27 mouse cellular contexts compared by ENCODE assay signal in the genomic region with DNA sequence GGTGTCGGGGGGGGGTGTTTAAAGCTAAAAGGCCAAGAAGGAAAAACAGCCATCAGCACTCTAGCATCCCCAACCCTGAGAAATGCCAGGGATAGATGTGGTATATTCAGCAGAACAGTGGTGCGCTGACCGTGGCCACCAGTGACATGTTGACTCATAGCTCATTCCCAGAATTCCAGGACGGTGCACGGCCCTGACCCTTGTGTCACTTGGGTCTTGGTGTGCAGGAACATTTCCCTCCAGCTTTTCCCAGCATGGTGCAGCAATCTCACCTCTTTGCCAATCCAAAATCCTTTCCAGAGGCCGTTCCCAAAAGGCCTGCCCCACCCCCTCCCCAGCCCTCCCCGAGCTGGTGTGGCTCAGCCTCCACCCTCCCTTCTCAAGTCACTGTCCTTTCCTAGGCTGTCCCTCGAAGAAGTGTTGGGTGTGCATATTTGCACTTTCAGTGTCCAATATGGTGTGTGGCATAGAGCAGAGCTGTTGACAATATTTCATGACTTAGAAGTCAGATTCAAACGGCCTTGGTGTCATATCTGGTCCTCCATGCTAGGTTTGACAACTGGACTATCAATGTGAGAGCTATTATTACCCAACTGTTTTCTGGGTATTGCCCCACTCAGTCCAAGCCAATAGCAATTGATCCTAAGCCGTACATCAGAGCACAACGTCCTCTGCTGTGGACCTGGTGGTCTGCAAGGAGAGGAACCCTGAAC. TPM values are rescaled to one million over a fixed set of nuclear protein-coding genes. Genes with fewer than 3 reads are reported as not detected.
DNase-seq lines count a peak whose midpoint lies in the region; ATAC-seq and TF ChIP-seq lines count a peak whose summit lies in the region.
"Had no signal": no experiment of that assay in that cellular context is flagged by ENCODE, and none has a peak within 500 bp of the region (broad histone marks: within the 10 kb centered on the region; RNA-seq: fewer than 3 reads in every experiment).

No protein-coding gene starts in this region.

- peaks cover 18% of the 10 kb centered on the region for H3K4me1 ChIP-seq in liver, adult 2 months (ENCODE audit: control insufficient read depth, insufficient read depth, low read length)
- H3K4me1 ChIP-seq in liver, embryonic 11.5 days (replicated peaks; ENCODE audit: control insufficient read depth, insufficient read depth, low read length), result 0 out of 2 replicates have a peak, but pooled peaks cover 2% of the 10 kb centered on the region
- no peaks in the 10 kb centered on the region for H3K4me1 ChIP-seq in stomach, postnatal 0 days (replicated peaks; ENCODE audit: control insufficient read depth, insufficient read depth)
- H3K4me1 ChIP-seq: midbrain, embryonic 15.5 days had no signal

- TF ChIP-seq EP300 in stomach, postnatal 0 days (optimal IDR thresholded peaks at IDR 0.05), result no peak

- H3K9ac ChIP-seq in liver, adult 2 months (ENCODE audit: low read depth, low read length), result peak overlapping the region; percentile 22; the same call in 1 of the 2 replicates
- H3K9ac ChIP-seq in liver, embryonic 11.5 days (ENCODE audit: low read depth, low read length), result no peak overlapping the region
- H3K9ac ChIP-seq in stomach, postnatal 0 days (ENCODE audit: low read length), result no peak overlapping the region
- H3K9ac ChIP-seq: forebrain, embryonic 12.5 days; liver, embryonic 13.5 days; midbrain, embryonic 15.5 days had no signal

- H3K4me3 ChIP-seq in liver, adult 2 months (ENCODE audit: insufficient read depth, low read depth, low read length), result no peak overlapping the region
- H3K4me3 ChIP-seq in liver, embryonic 11.5 days (ENCODE audit: low read depth, low read length), result no peak overlapping the region
- no peak overlapping the region for H3K4me3 ChIP-seq in stomach, postnatal 0 days (ENCODE audit: low read depth, low read length)
- H3K4me3 ChIP-seq: forebrain, embryonic 12.5 days; heart, adult 2 months; layer of hippocampus, adult 2 months; left cerebral cortex, adult 2 months; liver, embryonic 13.5 days; megakaryocyte, embryonic 14.5 days; midbrain, embryonic 15.5 days had no signal

- no peaks in the 10 kb centered on the region for H3K36me3 ChIP-seq in liver, adult 2 months (ENCODE audit: control insufficient read depth, insufficient read depth, low read length)
- H3K36me3 ChIP-seq in liver, embryonic 11.5 days (ENCODE audit: control insufficient read depth, insufficient read depth, low read length), result peaks cover under 1% of the 10 kb centered on the region; the same call in 1 of the 2 replicates
- no peaks in the 10 kb centered on the region for H3K36me3 ChIP-seq in stomach, postnatal 0 days (ENCODE audit: control insufficient read depth, insufficient read depth, low read length)
- H3K36me3 ChIP-seq: liver, embryonic 13.5 days; midbrain, embryonic 15.5 days had no signal

- H3K79me2 ChIP-seq in liver, adult 2 months (ENCODE audit: control insufficient read depth, insufficient read depth, low read length), result no peaks in the 10 kb centered on the region

- H3K27me3 ChIP-seq in liver, adult 2 months (ENCODE audit: control insufficient read depth, insufficient read depth, low read length), result no peaks in the 10 kb centered on the region
- no peaks in the 10 kb centered on the region for H3K27me3 ChIP-seq in liver, embryonic 11.5 days (replicated peaks; ENCODE audit: control insufficient read depth, insufficient read depth, low read length)
- H3K27me3 ChIP-seq in stomach, postnatal 0 days (ENCODE audit: control insufficient read depth, insufficient read depth, low read length), result no peaks in the 10 kb centered on the region
- H3K27me3 ChIP-seq: liver, embryonic 13.5 days; midbrain, embryonic 15.5 days had no signal

- peak; percentile 89 for DNase-seq in liver, adult 2 months (ENCODE audit: extremely low read depth, low read depth, low spot score)
- DNase-seq in liver, embryonic 11.5 days (ENCODE audit: low spot score), result no peak
- peak; percentile 56 for DNase-seq in 3134 (ENCODE audit: extremely low read depth, insufficient read length, low spot score)
- DNase-seq in Muller cell, postnatal 12 days (ENCODE audit: inconsistent ontology term), result peak; percentile 73
- DNase-seq in adrenal gland, postnatal 14 days, result peak; percentile 73
- no peak for DNase-seq in stomach, postnatal 0 days (ENCODE audit: low spot score)
- no peak for DNase-seq in frontal cortex, adult 2 months (ENCODE audit: extremely low spot score in 1 of 2, low spot score in 1 of 2)
- no peak for DNase-seq in retina, embryonic 14.5 days (ENCODE audit: low spot score)
- DNase-seq: cerebellum, adult 2 months; cerebellum, postnatal 36 days; gastrocnemius, postnatal 14 days; heart, adult 2 months; heart, postnatal 4 days; kidney, adult 11 months; kidney, postnatal 10 days; left cerebral cortex, postnatal 4 days; liver, embryonic 13.5 days; spleen, adult 18-20 months; thymus, adult 18-20 months; thymus, postnatal 4 days had no signal

- WGBS in liver, adult 2 months, result 18% methylated on average over 11 of the region's 11 CpGs
- 67% methylated on average over 10 of the region's 11 CpGs for WGBS in liver, embryonic 11.5 days
- 52% methylated on average over 11 of the region's 11 CpGs for WGBS in stomach, postnatal 0 days

- no peak for TF ChIP-seq CTCF in liver, adult 2 months (IDR thresholded peaks at IDR 0.05; ENCODE audit: low read depth, low read length)
- TF ChIP-seq CTCF in stomach, postnatal 0 days (IDR thresholded peaks at IDR 0.05; ENCODE audit: low read depth), result no peak

- no peaks in the 10 kb centered on the region for H3K9me3 ChIP-seq in liver, embryonic 11.5 days (ENCODE audit: control insufficient read depth, low read length)
- H3K9me3 ChIP-seq in stomach, postnatal 0 days (ENCODE audit: control insufficient read depth, low read length), result no peaks in the 10 kb centered on the region
- H3K9me3 ChIP-seq: forebrain, embryonic 12.5 days; liver, embryonic 13.5 days; megakaryocyte, embryonic 14.5 days; midbrain, embryonic 15.5 days had no signal

- no peak for TF ChIP-seq POLR2A in liver, adult 2 months (IDR thresholded peaks at IDR 0.05; ENCODE audit: extremely low read depth, insufficient read depth, low read length)

- no peak overlapping the region for H3K4me2 ChIP-seq in liver, embryonic 11.5 days
- H3K4me2 ChIP-seq in stomach, postnatal 0 days (replicated peaks; ENCODE audit: low read depth), result no peak overlapping the region
- H3K4me2 ChIP-seq: forebrain, embryonic 12.5 days; liver, embryonic 13.5 days; midbrain, embryonic 15.5 days had no signal

- peak overlapping the region; percentile 87 for H3K27ac ChIP-seq in liver, adult 2 months (replicated peaks; ENCODE audit: insufficient read depth, low read depth, low read length)
- no peak overlapping the region for H3K27ac ChIP-seq in liver, embryonic 11.5 days (ENCODE audit: low read depth, low read length)
- H3K27ac ChIP-seq in stomach, postnatal 0 days (replicated peaks), result no peak overlapping the region
- H3K27ac ChIP-seq: forebrain, embryonic 12.5 days; heart, adult 2 months; layer of hippocampus, adult 2 months; left cerebral cortex, adult 2 months; liver, embryonic 13.5 days; midbrain, embryonic 15.5 days had no signal

- ATAC-seq in liver, embryonic 11.5 days (replicated peaks; ENCODE audit: low FRiP score), result no peak
- no peak for ATAC-seq in stomach, postnatal 0 days (ENCODE audit: low FRiP score, low TSS enrichment)
- ATAC-seq: CD4-positive, CD25-positive, alpha-beta regulatory T cell, adult 4 months; hindbrain, embryonic 16.5 days; midbrain, embryonic 15.5 days had no signal

RNA-seq across cellular contexts. Expression of a gene that starts 53.2 kb away (rescaled TPM):
- 10.9 and 11.7 TPM in 2 replicates for total RNA-seq in liver, adult 2 months (2014; rRNA removed)
- 9.4 and 9.5 TPM in 2 replicates for polyA plus RNA-seq in liver, adult 2 months (2012; rRNA removed)
- 54.1 and 57.6 TPM in 2 replicates for polyA plus RNA-seq in liver, embryonic 11.5 days (2014; fragmentation: Nextera tagmentation; extraction: Ambion mirVana)
- total RNA-seq in adrenal gland, postnatal 14 days (2021), result 28.0 and 30.1 TPM in 2 replicates
- 15.1 and 15.8 TPM in 2 replicates for polyA plus RNA-seq in stomach, postnatal 0 days (2015; fragmentation: Nextera tagmentation; extraction: Ambion mirVana)
- 43.5 and 44.2 TPM in 2 replicates for polyA plus RNA-seq in frontal cortex, adult 2 months (2012; rRNA removed)

RNA-seq across cellular contexts. Expression of a gene that starts 53.3 kb away (rescaled TPM):
- 0.28 and 0.74 TPM in 2 replicates for total RNA-seq in liver, adult 2 months (2014; rRNA removed)
- polyA plus RNA-seq in liver, adult 2 months (2012; rRNA removed), result 0.07 TPM in 2 replicates
- 70.9 and 79.9 TPM in 2 replicates for polyA plus RNA-seq in liver, embryonic 11.5 days (2014; fragmentation: Nextera tagmentation; extraction: Ambion mirVana)
- total RNA-seq in adrenal gland, postnatal 14 days (2021), result 6.7 and 7.6 TPM in 2 replicates
- polyA plus RNA-seq in stomach, postnatal 0 days (2015; fragmentation: Nextera tagmentation; extraction: Ambion mirVana), result 7.5 and 8.6 TPM in 2 replicates
- 3.5 and 4.3 TPM in 2 replicates for polyA plus RNA-seq in frontal cortex, adult 2 months (2012; rRNA removed)

Comparison
In these comparisons a context has a peak if more than half of its experiments do, and no peak if none do; other contexts are left out.
1. DNase-seq: peak in liver, adult 2 months (single experiment), 3134 (single experiment), Muller cell, postnatal 12 days (single experiment) and adrenal gland, postnatal 14 days (single experiment); none in liver, embryonic 11.5 days (single experiment), stomach, postnatal 0 days (single experiment), frontal cortex, adult 2 months (0 of 2) and retina, embryonic 14.5 days (single experiment).